Mouse (Mus musculus) liver, embryonic 16.5 days (tissue): ENCODE measurements around the gene Pbxip1. TPM values are rescaled to one million over a fixed set of nuclear protein-coding genes. Genes with fewer than 3 reads are reported as not detected.

ENCODE experiments used
- ATAC-seq: fragments of 200-750 bp; cut with Nextera tagmentation; 2 replicates; pipeline ENCODE4 v1.8.0; 2017; ENCODE audit warnings: low read depth, mild to moderate bottlenecking, moderate number of reproducible peaks, moderate library complexity
- H3K27ac ChIP-seq: fragments of 300-500 bp; sonication (generic); 2 replicates; pipeline ENCODE4 v1.5.1; 2014; ENCODE audit warnings: mild to moderate bottlenecking, low read length
- H3K27me3 ChIP-seq: fragments of 300-500 bp; sonication (generic); 2 replicates; pipeline ENCODE4 v1.6.1; 2014; ENCODE audit warnings: low read depth, low read length, mixed read lengths; ENCODE audit not compliant: control insufficient read depth, insufficient read depth
- H3K36me3 ChIP-seq: fragments of 300-500 bp; sonication (generic); 2 replicates; pipeline ENCODE4 v1.6.1; 2014; ENCODE audit warnings: mild to moderate bottlenecking; ENCODE audit not compliant: control insufficient read depth, insufficient read depth
- H3K4me1 ChIP-seq: fragments of 300-500 bp; sonication (generic); 2 replicates; pipeline ENCODE4 v1.6.1; 2014; ENCODE audit warnings: low read depth, low read length, mixed read lengths; ENCODE audit not compliant: control insufficient read depth
- H3K4me2 ChIP-seq: fragments of 300-500 bp; sonication (generic); 2 replicates; pipeline ENCODE4 v1.6.1; 2014; ENCODE audit warnings: low read depth, low read length, mixed read lengths
- H3K4me3 ChIP-seq: fragments of 300-500 bp; sonication (generic); 2 replicates; pipeline ENCODE4 v1.5.1; 2014; ENCODE audit warnings: low read depth, mild to moderate bottlenecking, low read length
- H3K9ac ChIP-seq: fragments of 300-500 bp; sonication (generic); 2 replicates; pipeline ENCODE4 v1.6.1; 2014; ENCODE audit warnings: low read depth, low read length
- H3K9me3 ChIP-seq: fragments of 300-500 bp; sonication (generic); replicated peaks from 2 replicates; pipeline ENCODE4 v1.6.1; 2016; ENCODE audit warnings: low read length; ENCODE audit not compliant: control insufficient read depth
- WGBS: fragments of 180-500 bp; shearing (Covaris S2); extraction: QIAGEN DNeasy Blood & Tissue Kit; methylation state at CpG from one replicate; pipeline ENCODE4 v1.1.7; 2014; ENCODE audit not compliant: insufficient replicate concordance; 5-methylcytosine and 5-hydroxymethylcytosine counted together
- polyA plus RNA-seq: library from polyadenylated mRNA; unstranded; fragments of >200 nt; fragmentation: Nextera tagmentation; extraction: Ambion mirVana; gene quantifications from 2 replicates; pipeline ENCODE4 v1.2.1, GENCODE M21; 2015

Pbxip1 gene
- polyA plus RNA-seq, 1 experiment from 2014 or later, result 8.6 TPM

GRCm38 (mm10) chr3:89418170-89418860, 18.2 kb upstream of the Pbxip1 start, which contains the start of the genes Cks1b and Shc1:
Gene Cks1b, minus strand, starts transcription at chr3:89418383.
Gene Shc1, plus strand, starts transcription at chr3:89418443.
- Histone ChIP-seq H3K4me3 (peak within 1 kb of the TSS; percentile 83), H3K27ac (peak within 1 kb of the TSS; percentile 98), H3K9ac (peak within 1 kb of the TSS; percentile 87), H3K4me1 (peaks cover 45% of the 10 kb centered on the region), H3K27me3 (no peaks in the 10 kb centered on the region), H3K9me3 (no peaks in the 10 kb centered on the region), H3K4me2 (peak within 1 kb of the TSS; percentile 79), H3K36me3 (peaks cover 29% of the 10 kb centered on the region)
- ATAC-seq, result peak; percentile 88
- WGBS, result under 1% methylated on average over 39 of the region's 39 CpGs

- ATAC-seq, result peak; percentile 8
- H3K27me3 ChIP-seq, result no peaks in the 10 kb centered on the region
- peaks cover 25% of the 10 kb centered on the region for H3K36me3 ChIP-seq
- peak overlapping the region; percentile 79 for H3K4me2 ChIP-seq
- no peaks in the 10 kb centered on the region for H3K9me3 ChIP-seq
- WGBS, result 0% methylated on average over 16 of the region's 16 CpGs
- peak overlapping the region; percentile 87 for H3K9ac ChIP-seq
- peak overlapping the region; percentile 83 for H3K4me3 ChIP-seq
- H3K27ac ChIP-seq, result peak overlapping the region; percentile 98
- peaks cover 50% of the 10 kb centered on the region for H3K4me1 ChIP-seq
These were observed 17.6 kb upstream of the Pbxip1 start for GRCm38 (mm10) chr3:89418861-89419250.

DNA sequence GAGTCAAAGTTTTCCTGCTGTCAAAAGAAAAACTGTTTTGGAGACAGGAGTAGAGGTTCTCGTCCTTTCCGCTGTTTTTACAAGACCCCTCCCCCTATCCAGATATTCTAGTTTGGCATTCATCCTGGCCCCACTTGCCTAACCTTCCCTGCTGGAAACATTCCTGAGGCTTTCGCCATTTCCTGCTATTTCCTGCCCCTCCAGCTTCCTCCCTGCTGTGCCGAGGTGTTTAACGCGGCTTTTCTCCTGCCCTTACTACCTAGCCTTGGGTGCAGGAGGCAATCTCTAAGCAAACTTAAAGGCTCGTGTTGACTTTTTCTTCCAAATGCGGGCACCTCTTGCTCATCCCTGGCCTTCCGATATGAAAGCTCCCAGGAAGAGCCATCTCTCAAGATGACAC, 16.9 kb upstream of the Pbxip1 start:
- Histone ChIP-seq H3K36me3 (peaks cover 25% of the 10 kb centered on the region), H3K4me1 (peaks cover 57% of the 10 kb centered on the region), H3K9me3 (no peaks in the 10 kb centered on the region), H3K4me3 (peak overlapping the region; percentile 83), H3K27me3 (no peaks in the 10 kb centered on the region), H3K9ac (peak overlapping the region; percentile 87), H3K27ac (peak overlapping the region; percentile 98), H3K4me2 (peak overlapping the region; percentile 79)
- no peak for ATAC-seq
- 6% methylated on average over 9 of the region's 9 CpGs for WGBS

- Histone ChIP-seq H3K27ac (peak overlapping the region; percentile 98), H3K4me1 (peaks cover 61% of the 10 kb centered on the region), H3K9me3 (no peaks in the 10 kb centered on the region), H3K36me3 (peaks cover 25% of the 10 kb centered on the region), H3K9ac (peak overlapping the region; percentile 87), H3K4me2 (peak overlapping the region; percentile 79), H3K4me3 (peak overlapping the region; percentile 83), H3K27me3 (no peaks in the 10 kb centered on the region)
- 27% methylated on average over 3 of the region's 3 CpGs for WGBS
- ATAC-seq, result no peak
These were observed 16.5 kb upstream of the Pbxip1 start for GRCm38 (mm10) chr3:89419981-89420380.

- peak overlapping the region; percentile 83 for H3K4me3 ChIP-seq
- H3K9ac ChIP-seq, result peak overlapping the region; percentile 68
- H3K4me1 ChIP-seq, result peaks cover 64% of the 10 kb centered on the region
- H3K9me3 ChIP-seq, result no peaks in the 10 kb centered on the region
- peaks cover 20% of the 10 kb centered on the region for H3K36me3 ChIP-seq
- peak overlapping the region; percentile 79 for H3K4me2 ChIP-seq
- peak overlapping the region; percentile 98 for H3K27ac ChIP-seq
- no peak for ATAC-seq
- no peaks in the 10 kb centered on the region for H3K27me3 ChIP-seq
- 38% methylated on average over 2 of the region's 2 CpGs for WGBS
These were observed 16.1 kb upstream of the Pbxip1 start for GRCm38 (mm10) chr3:89420421-89420820.

DNA sequence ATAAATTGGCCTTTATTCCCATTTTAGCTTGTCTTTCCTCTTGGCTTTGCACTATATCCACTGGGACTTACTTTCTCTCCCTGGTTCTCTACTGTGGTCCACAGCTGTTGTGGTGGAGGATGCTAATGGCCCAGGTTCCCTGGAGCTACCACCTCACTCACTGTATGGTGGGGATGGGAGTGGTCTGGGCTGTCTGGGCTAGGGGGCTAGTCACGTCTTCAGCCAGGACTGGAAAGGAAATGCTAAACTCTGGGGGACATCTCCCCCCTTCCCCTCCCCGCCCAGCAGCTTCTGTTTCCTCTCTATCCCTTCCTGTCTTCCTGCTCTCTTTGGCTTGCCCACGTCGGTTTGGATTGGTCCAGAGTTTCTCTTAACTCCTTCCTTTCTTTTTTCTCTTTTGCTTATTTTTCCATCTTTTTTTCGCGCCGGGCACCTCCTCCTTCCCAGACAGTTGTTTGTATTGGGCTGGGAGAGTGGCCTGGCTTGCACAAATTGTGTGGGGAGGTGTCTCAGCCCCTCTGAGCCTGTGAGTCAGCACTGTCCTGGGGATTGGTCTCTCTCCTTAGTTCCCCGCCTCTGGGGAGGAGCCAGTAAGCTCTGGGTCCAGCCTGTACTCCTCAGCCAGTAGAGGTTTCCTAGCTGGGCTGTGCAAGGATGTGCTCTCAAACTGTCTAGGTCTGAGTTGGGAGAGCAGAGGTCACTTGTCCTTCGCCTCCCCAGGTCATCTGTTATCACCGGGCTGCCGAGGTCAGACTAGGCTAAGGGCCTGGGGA, 15.3 kb upstream of the Pbxip1 start:
- no peaks in the 10 kb centered on the region for H3K9me3 ChIP-seq
- peaks cover 15% of the 10 kb centered on the region for H3K36me3 ChIP-seq
- no peaks in the 10 kb centered on the region for H3K27me3 ChIP-seq
- H3K4me1 ChIP-seq, result peaks cover 70% of the 10 kb centered on the region
- peak overlapping the region; percentile 63 for H3K4me3 ChIP-seq
- H3K27ac ChIP-seq, result peak overlapping the region; percentile 98
- H3K9ac ChIP-seq, result peak overlapping the region; percentile 68
- WGBS, result 10% methylated on average over 11 of the region's 11 CpGs
- ATAC-seq, result peak; percentile 78
- H3K4me2 ChIP-seq, result peak overlapping the region; percentile 79

DNA sequence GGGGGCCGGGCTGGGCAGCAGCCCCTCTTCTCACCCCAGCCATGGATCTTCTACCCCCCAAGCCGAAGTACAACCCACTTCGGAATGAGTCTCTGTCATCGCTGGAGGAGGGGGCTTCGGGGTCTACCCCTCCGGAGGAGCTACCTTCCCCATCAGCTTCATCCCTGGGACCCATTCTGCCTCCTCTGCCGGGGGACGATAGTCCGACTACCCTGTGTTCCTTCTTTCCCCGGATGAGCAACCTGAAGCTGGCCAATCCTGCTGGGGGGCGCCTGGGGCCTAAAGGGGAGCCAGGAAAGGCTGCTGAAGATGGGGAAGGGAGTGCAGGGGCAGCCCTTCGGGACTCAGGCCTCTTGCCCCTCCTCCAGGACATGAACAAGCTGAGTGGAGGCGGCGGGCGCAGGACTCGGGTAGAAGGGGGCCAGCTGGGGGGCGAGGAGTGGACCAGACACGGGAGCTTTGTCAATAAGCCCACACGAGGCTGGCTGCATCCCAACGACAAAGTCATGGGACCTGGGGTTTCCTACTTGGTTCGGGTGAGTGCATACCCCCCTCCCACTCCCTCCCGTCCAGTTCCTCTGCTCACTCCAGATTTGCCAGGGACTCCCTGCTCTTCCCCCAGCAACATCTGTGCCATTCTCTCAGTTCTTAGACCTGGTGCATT, 14.6 kb upstream of the Pbxip1 start:
- no peak for ATAC-seq
- peaks cover 17% of the 10 kb centered on the region for H3K36me3 ChIP-seq
- peaks cover 70% of the 10 kb centered on the region for H3K4me1 ChIP-seq
- peak overlapping the region; percentile 47 for H3K27ac ChIP-seq
- H3K4me3 ChIP-seq, result peak overlapping the region; percentile 63
- no peaks in the 10 kb centered on the region for H3K27me3 ChIP-seq
- H3K9me3 ChIP-seq, result no peaks in the 10 kb centered on the region
- 25% methylated on average over 22 of the region's 22 CpGs for WGBS
- peak overlapping the region; percentile 68 for H3K9ac ChIP-seq
- peak overlapping the region; percentile 79 for H3K4me2 ChIP-seq

GRCm38 (mm10) chr3:89422556-89423205, 13.8 kb upstream of the Pbxip1 start:
- Histone ChIP-seq H3K4me3 (peak overlapping the region; percentile 63), H3K27ac (peak overlapping the region; percentile 37; the same call in 1 of the 2 replicates), H3K27me3 (no peaks in the 10 kb centered on the region), H3K4me2 (peak overlapping the region; percentile 79), H3K9ac (0 out of 2 replicates have a peak overlapping the region, but pooled peaks have one; percentile 13), H3K9me3 (no peaks in the 10 kb centered on the region), H3K4me1 (peaks cover 69% of the 10 kb centered on the region), H3K36me3 (peaks cover 24% of the 10 kb centered on the region)
- 34% methylated on average over 6 of the region's 6 CpGs for WGBS
- ATAC-seq, result no peak
